Mouse (Mus musculus): ENCODE measurements around the gene Olfr930. TPM values are rescaled to one million over a fixed set of nuclear protein-coding genes. Genes with fewer than 3 reads are reported as not detected.

The Olfr930 gene
- polyA plus RNA-seq (2014; fragmentation: Nextera tagmentation; extraction: Ambion mirVana): not detected in 2 replicates

DNA sequence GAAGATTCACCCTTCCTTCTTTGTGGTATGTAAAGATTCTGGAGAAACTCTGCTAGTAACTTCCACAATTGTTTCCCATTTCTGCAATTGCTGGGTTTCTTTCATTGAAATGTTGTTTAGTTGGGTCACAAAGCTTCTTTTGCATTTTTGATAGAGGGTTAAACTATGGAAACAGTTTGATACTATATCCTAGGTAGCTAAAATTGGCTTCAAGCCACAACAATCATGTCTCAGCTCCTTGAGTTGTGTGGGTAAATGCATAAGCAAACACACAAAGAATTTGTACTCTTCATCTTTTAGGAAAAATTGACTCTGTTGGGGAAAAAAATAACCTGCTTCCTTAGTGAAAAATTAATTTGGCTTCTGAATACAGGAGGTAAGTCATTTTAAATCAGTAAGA is at the start of gene Olfr930:
Gene Olfr930, plus strand, starts transcription at position 301 of the 400 bp plus-strand sequence.
- no peak for DNase-seq (ENCODE audit: low spot score)
- no peak for ATAC-seq

DNA sequence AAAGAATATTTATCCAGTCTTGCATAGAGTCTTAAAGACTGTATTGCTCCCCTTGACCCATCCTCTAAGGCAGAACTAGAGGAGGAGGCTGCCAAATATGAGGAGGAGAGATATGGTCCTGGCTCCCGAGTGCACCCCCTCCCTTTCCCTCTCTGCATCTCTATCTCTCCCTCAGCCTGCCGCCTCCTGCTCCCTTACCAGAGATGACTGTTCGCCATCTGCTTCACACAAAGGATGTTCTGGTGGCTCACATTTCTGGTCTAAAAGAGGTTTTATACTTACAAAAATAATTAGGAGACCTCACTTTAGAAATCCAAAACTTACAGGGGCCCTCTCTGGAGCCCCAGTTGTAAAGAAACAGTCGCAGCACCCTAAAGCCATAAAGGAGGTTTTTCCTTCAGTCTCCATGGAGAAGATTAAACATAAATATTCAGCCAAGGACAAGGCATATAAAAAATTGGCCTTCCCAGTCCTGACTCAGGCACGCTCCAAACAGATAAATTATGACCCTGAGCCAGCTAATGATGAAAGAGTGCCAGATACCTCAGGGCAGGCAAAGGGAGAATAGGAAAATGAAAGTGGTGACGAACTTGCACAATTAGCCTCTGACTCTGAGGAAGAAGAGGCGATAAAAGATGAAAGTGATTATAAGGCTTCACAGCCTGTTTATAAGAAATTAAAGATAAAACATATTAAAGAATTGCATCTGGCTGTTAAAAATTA is 24.0 kb downstream of the Olfr930 start:
- no peak overlapping the region for H3K9ac ChIP-seq (ENCODE audit: low read length)
- H3K27me3 ChIP-seq (replicated peaks; ENCODE audit: control insufficient read depth, insufficient read depth, low read length): no peaks in the 10 kb centered on the region
- H3K4me2 ChIP-seq (ENCODE audit: low read length): no peak overlapping the region
- ATAC-seq (no peak), DNase-seq (ENCODE audit: low spot score) (no peak)
- H3K4me3 ChIP-seq (ENCODE audit: low read depth, low read length): no peak overlapping the region
- no peaks in the 10 kb centered on the region for H3K9me3 ChIP-seq (replicated peaks; ENCODE audit: control insufficient read depth, low read length)
- H3K4me1 ChIP-seq (ENCODE audit: control insufficient read depth, insufficient read depth, low read length): no peaks in the 10 kb centered on the region
- 84% methylated on average over 7 of the region's 7 CpGs for WGBS
- H3K36me3 ChIP-seq (ENCODE audit: control insufficient read depth, insufficient read depth, low read length): no peaks in the 10 kb centered on the region
- no peak overlapping the region for H3K27ac ChIP-seq (ENCODE audit: low read depth, low read length)

More for the DNA sequence above, at the start of gene Olfr930:
- Histone ChIP-seq H3K9ac (ENCODE audit: low read length) (no peak within 1 kb of the TSS), H3K36me3 (ENCODE audit: control insufficient read depth, insufficient read depth, low read length) (no peaks in the 10 kb centered on the region), H3K4me1 (ENCODE audit: control insufficient read depth, insufficient read depth, low read length) (no peaks in the 10 kb centered on the region), H3K9me3 (replicated peaks; ENCODE audit: control insufficient read depth, low read length) (no peaks in the 10 kb centered on the region), H3K4me2 (ENCODE audit: low read length) (no peak within 1 kb of the TSS), H3K27ac (ENCODE audit: low read depth, low read length) (no peak within 1 kb of the TSS), H3K27me3 (replicated peaks; ENCODE audit: control insufficient read depth, insufficient read depth, low read length) (no peaks in the 10 kb centered on the region), H3K4me3 (ENCODE audit: low read depth, low read length) (no peak within 1 kb of the TSS)

DNA sequence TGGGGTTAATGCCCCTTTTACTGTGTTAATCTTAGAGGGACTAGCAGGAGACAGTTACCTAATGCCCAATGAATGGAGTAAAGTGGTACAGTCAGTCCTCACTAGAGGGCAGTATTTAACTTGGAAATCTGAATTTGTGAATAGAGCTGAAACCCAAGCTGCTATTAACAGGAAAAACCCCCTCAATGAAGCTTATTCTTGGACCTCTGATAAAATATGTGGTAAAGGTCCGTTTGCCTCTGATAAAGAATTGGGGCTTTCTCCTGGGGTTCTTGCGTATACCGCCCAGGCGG is 24.5 kb downstream of the Olfr930 start:
- peak; percentile 24 for DNase-seq (ENCODE audit: low spot score)
- Histone ChIP-seq H3K9me3 (replicated peaks; ENCODE audit: control insufficient read depth, low read length) (no peaks in the 10 kb centered on the region), H3K27me3 (replicated peaks; ENCODE audit: control insufficient read depth, insufficient read depth, low read length) (no peaks in the 10 kb centered on the region), H3K9ac (ENCODE audit: low read length) (no peak overlapping the region), H3K27ac (ENCODE audit: low read depth, low read length) (no peak overlapping the region), H3K4me3 (ENCODE audit: low read depth, low read length) (no peak overlapping the region), H3K4me1 (ENCODE audit: control insufficient read depth, insufficient read depth, low read length) (no peaks in the 10 kb centered on the region), H3K4me2 (ENCODE audit: low read length) (no peak overlapping the region), H3K36me3 (ENCODE audit: control insufficient read depth, insufficient read depth, low read length) (no peaks in the 10 kb centered on the region)
- 84% methylated on average over 4 of the region's 4 CpGs for WGBS
- no peak for ATAC-seq

DNA sequence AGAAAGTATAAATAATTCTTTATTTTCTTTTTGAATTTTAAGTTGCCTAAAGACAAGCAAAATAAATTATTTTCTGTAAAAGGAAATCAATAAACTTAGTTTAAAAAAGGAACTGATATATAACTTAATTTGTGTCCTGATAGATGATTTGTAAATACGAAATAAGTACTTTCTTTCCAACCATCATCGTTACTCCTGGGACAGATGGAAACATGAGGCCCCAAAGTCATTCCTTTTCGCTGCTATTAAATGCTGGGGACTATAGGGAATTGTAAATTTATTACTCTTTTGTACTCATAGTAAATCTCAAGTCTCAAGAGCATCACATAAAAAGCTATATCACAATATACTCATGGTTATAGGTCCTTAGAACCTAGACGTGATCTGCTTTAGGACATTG is 42.4 kb downstream of the Olfr930 start, which contains the start of gene Olfr933:
Gene Olfr933, plus strand, starts transcription at position 301 of the 400 bp plus-strand sequence.
- DNase-seq (ENCODE audit: low spot score) (no peak), ATAC-seq (no peak)
- H3K4me1 ChIP-seq (ENCODE audit: control insufficient read depth, insufficient read depth, low read length): no peaks in the 10 kb centered on the region
- H3K9me3 ChIP-seq (replicated peaks; ENCODE audit: control insufficient read depth, low read length): no peaks in the 10 kb centered on the region
- H3K27me3 ChIP-seq (replicated peaks; ENCODE audit: control insufficient read depth, insufficient read depth, low read length): no peaks in the 10 kb centered on the region
- 84% methylated on average over 4 of the region's 4 CpGs for WGBS
- H3K9ac ChIP-seq (ENCODE audit: low read length): no peak within 1 kb of the TSS
- no peaks in the 10 kb centered on the region for H3K36me3 ChIP-seq (ENCODE audit: control insufficient read depth, insufficient read depth, low read length)
- H3K4me3 ChIP-seq (ENCODE audit: low read depth, low read length): no peak within 1 kb of the TSS
- no peak within 1 kb of the TSS for H3K27ac ChIP-seq (ENCODE audit: low read depth, low read length)
- H3K4me2 ChIP-seq (ENCODE audit: low read length): no peak within 1 kb of the TSS

Other genes starting within 250 kb of the Olfr930 start
- gene Olfr919, start 226.1 kb upstream of the Olfr930 start, polyA plus RNA-seq (2014; fragmentation: Nextera tagmentation; extraction: Ambion mirVana): not detected in 2 replicates
- 6.9 and 7.3 TPM in 2 replicates for gene Vwa5a, start 211.5 kb upstream of the Olfr930 start, polyA plus RNA-seq (2014; fragmentation: Nextera tagmentation; extraction: Ambion mirVana)
- gene Olfr920, start 177.5 kb upstream of the Olfr930 start, polyA plus RNA-seq (2014; fragmentation: Nextera tagmentation; extraction: Ambion mirVana): not detected in 2 replicates
- gene Olfr921, start 156.7 kb upstream of the Olfr930 start, polyA plus RNA-seq (2014; fragmentation: Nextera tagmentation; extraction: Ambion mirVana): not detected in 2 replicates
- not detected in 2 replicates for gene Olfr922, start 115.2 kb upstream of the Olfr930 start, polyA plus RNA-seq (2014; fragmentation: Nextera tagmentation; extraction: Ambion mirVana)
- not detected in 2 replicates for gene Olfr923, start 103.3 kb upstream of the Olfr930 start, polyA plus RNA-seq (2014; fragmentation: Nextera tagmentation; extraction: Ambion mirVana)
- gene Olfr924, start 85.4 kb upstream of the Olfr930 start, polyA plus RNA-seq (2014; fragmentation: Nextera tagmentation; extraction: Ambion mirVana): not detected in 2 replicates
- not detected in 2 replicates for gene Olfr26, start 74.7 kb upstream of the Olfr930 start, polyA plus RNA-seq (2014; fragmentation: Nextera tagmentation; extraction: Ambion mirVana)
- not detected in 2 replicates for gene Olfr926, start 52.7 kb upstream of the Olfr930 start, polyA plus RNA-seq (2014; fragmentation: Nextera tagmentation; extraction: Ambion mirVana)
- not detected in 2 replicates for gene Olfr933, start 42.5 kb downstream of the Olfr930 start, polyA plus RNA-seq (2014; fragmentation: Nextera tagmentation; extraction: Ambion mirVana)
- not detected in 2 replicates for gene Olfr934, start 58.5 kb downstream of the Olfr930 start, polyA plus RNA-seq (2014; fragmentation: Nextera tagmentation; extraction: Ambion mirVana)
- gene Olfr935, start 69.9 kb downstream of the Olfr930 start, polyA plus RNA-seq (2014; fragmentation: Nextera tagmentation; extraction: Ambion mirVana): not detected in 2 replicates
- not detected in 2 replicates for gene Olfr146, start 93.6 kb downstream of the Olfr930 start, polyA plus RNA-seq (2014; fragmentation: Nextera tagmentation; extraction: Ambion mirVana)
- not detected in 2 replicates for gene Olfr937, start 135.1 kb downstream of the Olfr930 start, polyA plus RNA-seq (2014; fragmentation: Nextera tagmentation; extraction: Ambion mirVana)
- gene Olfr938, start 149.1 kb downstream of the Olfr930 start, polyA plus RNA-seq (2014; fragmentation: Nextera tagmentation; extraction: Ambion mirVana): not detected in 2 replicates
- not detected in 2 replicates for gene Olfr27, start 198.3 kb downstream of the Olfr930 start, polyA plus RNA-seq (2014; fragmentation: Nextera tagmentation; extraction: Ambion mirVana)
- not detected in 2 replicates for gene Olfr943, start 236.5 kb downstream of the Olfr930 start, polyA plus RNA-seq (2014; fragmentation: Nextera tagmentation; extraction: Ambion mirVana)

Data from forebrain, embryonic 14.5 days (tissue).